Mouse (Mus musculus) CH12.LX (cell line): ENCODE results near the gene Podn. TPM values are rescaled to one million over a fixed set of nuclear protein-coding genes. Genes with fewer than 3 reads are reported as not detected.

ENCODE experiments used
- DNase-seq: peaks from one replicate; pipeline ENCODE4 v3.0.0-alpha.2; 2013; ENCODE audit errors: extremely low read depth
- H3K27ac ChIP-seq: 2 replicates; pipeline ENCODE4 v1.5.1; 2012; ENCODE audit warnings: low read depth, mild to moderate bottlenecking, control low read depth, moderate library complexity; ENCODE audit not compliant: insufficient read depth
- H3K27me3 ChIP-seq: replicated peaks from 2 replicates; pipeline ENCODE3; 2012; ENCODE audit warnings: inconsistent platforms
- H3K36me3 ChIP-seq, 2 experiments: replicated peaks in 1 of 2; 2 replicates each; pipeline versions ENCODE3 to v1.6.1; 2012; ENCODE audit warnings: inconsistent platforms in 1 of 2, low read length in 1 of 2, mild to moderate bottlenecking in 1 of 2, mixed read lengths in 1 of 2, moderate library complexity in 1 of 2; ENCODE audit not compliant: control insufficient read depth in 1 of 2, insufficient read depth in 1 of 2
- H3K4me1 ChIP-seq, 2 experiments: 2 replicates each; pipeline ENCODE4 v1.6.1; 2012; ENCODE audit warnings: inconsistent platforms in 1 of 2, moderate library complexity in 1 of 2; ENCODE audit not compliant: insufficient read depth in 2 of 2, control insufficient read depth in 1 of 2
- H3K4me2 ChIP-seq: 2 replicates; pipeline ENCODE4 v1.6.1; 2012; ENCODE audit warnings: low read depth, mild to moderate bottlenecking, control low read depth; ENCODE audit not compliant: poor library complexity, insufficient read depth, severe bottlenecking
- H3K4me3 ChIP-seq, 3 experiments: fragments of 150-350 bp in 1 of 3; sonication (generic) in 1 of 3; replicated peaks in 1 of 3; 2 replicates each; pipeline versions ENCODE3 to v1.5.1; 2011 to 2012; ENCODE audit warnings: low read depth in 2 of 3, low read length in 2 of 3, mild to moderate bottlenecking in 2 of 3, moderate library complexity in 2 of 3, control low read depth in 1 of 3, improper control_type of control experiment in 1 of 3, inconsistent platforms in 1 of 3, mixed read lengths in 1 of 3; ENCODE audit not compliant: poor library complexity in 1 of 3
- H3K79me2 ChIP-seq: replicated peaks from 2 replicates; pipeline ENCODE4 v1.6.1; 2012; ENCODE audit warnings: mild to moderate bottlenecking, moderate library complexity; ENCODE audit not compliant: control insufficient read depth, poor library complexity, insufficient read depth, severe bottlenecking; ENCODE audit errors: extremely low read depth
- H3K9ac ChIP-seq: 2 replicates; pipeline ENCODE4 v1.6.1; 2012; ENCODE audit warnings: low read depth, mild to moderate bottlenecking, control low read depth, moderate library complexity; ENCODE audit not compliant: insufficient read depth
- H3K9me3 ChIP-seq: replicated peaks from 2 replicates; pipeline ENCODE3; 2012; ENCODE audit warnings: low read length, inconsistent platforms, mixed read lengths
- BHLHE40 ChIP-seq: IDR thresholded peaks from 2 replicates; pipeline ENCODE4 v1.6.1; 2011; ENCODE audit warnings: mild to moderate bottlenecking, low read depth, low read length, improper control_type of control experiment
- CHD2 ChIP-seq: IDR thresholded peaks from 2 replicates; pipeline ENCODE4 v1.6.1; 2011; ENCODE audit warnings: low read length, improper control_type of control experiment
- GABPA ChIP-seq: IDR thresholded peaks from 2 replicates; pipeline ENCODE4 v1.6.1; 2012; ENCODE audit warnings: low read depth, low read length, improper control_type of control experiment, inconsistent platforms; ENCODE audit not compliant: insufficient replicate concordance
- HCFC1 ChIP-seq: IDR thresholded peaks from 2 replicates; pipeline ENCODE4 v1.6.1; 2012; ENCODE audit warnings: low read depth, mild to moderate bottlenecking, inconsistent platforms, low read length, improper control_type of control experiment
- JUN ChIP-seq: IDR thresholded peaks from 2 replicates; pipeline ENCODE4 v1.6.1; 2011; ENCODE audit warnings: low read depth, mild to moderate bottlenecking, low read length, improper control_type of control experiment, moderate library complexity; ENCODE audit not compliant: insufficient read depth
- JUND ChIP-seq: conservative IDR thresholded peaks from 2 replicates; pipeline ENCODE4 v1.6.1; 2011; ENCODE audit warnings: low read depth, low read length, improper control_type of control experiment
- MAFK ChIP-seq: IDR thresholded peaks from 2 replicates; pipeline ENCODE4 v1.6.1; 2011; ENCODE audit warnings: low read length, improper control_type of control experiment; ENCODE audit not compliant: insufficient replicate concordance
- MAX ChIP-seq: IDR thresholded peaks from 2 replicates; pipeline ENCODE4 v1.6.1; 2011; ENCODE audit warnings: low read length, improper control_type of control experiment
- MAZ ChIP-seq: IDR thresholded peaks from 2 replicates; pipeline ENCODE4 v1.6.1; 2012; ENCODE audit warnings: low read depth, mild to moderate bottlenecking, inconsistent platforms, low read length, improper control_type of control experiment, moderate library complexity
- MXI1 ChIP-seq: IDR thresholded peaks from 2 replicates; pipeline ENCODE4 v1.6.1; 2011; ENCODE audit warnings: mild to moderate bottlenecking, low read depth, low read length, improper control_type of control experiment
- MYC ChIP-seq: IDR thresholded peaks from 2 replicates; pipeline ENCODE4 v1.6.1; 2011; ENCODE audit warnings: low read depth, mild to moderate bottlenecking, improper control_type of control experiment, low read length
- NELFE ChIP-seq: IDR thresholded peaks from 2 replicates; pipeline ENCODE4 v1.6.1; 2011; ENCODE audit warnings: low read depth, low read length, improper control_type of control experiment
- NRF1 ChIP-seq: IDR thresholded peaks from 2 replicates; pipeline ENCODE4 v1.6.1; 2014; ENCODE audit warnings: low read depth, mild to moderate bottlenecking, inconsistent platforms, low read length, improper control_type of control experiment, moderate library complexity
- PAX5 ChIP-seq: IDR thresholded peaks from 2 replicates; pipeline ENCODE4 v1.6.1; 2012; ENCODE audit warnings: low read length, inconsistent platforms, mixed read lengths
- POLR2A ChIP-seq: IDR thresholded peaks from 2 replicates; pipeline ENCODE4 v1.6.1; 2011; ENCODE audit warnings: low read depth, mild to moderate bottlenecking, improper control_type of control experiment, low read length
- RCOR1 ChIP-seq: conservative IDR thresholded peaks from 2 replicates; pipeline ENCODE4 v1.6.1; 2012; ENCODE audit warnings: low read depth, mild to moderate bottlenecking, inconsistent platforms, low read length, improper control_type of control experiment
- SIN3A ChIP-seq: IDR thresholded peaks from 2 replicates; pipeline ENCODE4 v1.6.1; 2012; ENCODE audit warnings: low read length, improper control_type of control experiment, inconsistent platforms
- TBP ChIP-seq: conservative IDR thresholded peaks from 2 replicates; pipeline ENCODE4 v1.6.1; 2011; ENCODE audit warnings: low read depth, low read length, improper control_type of control experiment
- TCF12 ChIP-seq: IDR thresholded peaks from 2 replicates; pipeline ENCODE4 v1.6.1; 2014; ENCODE audit warnings: low read depth, mild to moderate bottlenecking, inconsistent platforms, low read length, improper control_type of control experiment
- USF1 ChIP-seq: IDR thresholded peaks from 2 replicates; pipeline ENCODE4 v1.6.1; 2014; ENCODE audit warnings: low read depth, mild to moderate bottlenecking, inconsistent platforms, low read length, improper control_type of control experiment
- USF2 ChIP-seq: conservative IDR thresholded peaks from 2 replicates; pipeline ENCODE4 v1.6.1; 2011; ENCODE audit warnings: low read depth, low read length, improper control_type of control experiment
- ZC3H11A ChIP-seq: IDR thresholded peaks from 2 replicates; pipeline ENCODE4 v1.6.1; 2012; ENCODE audit warnings: low read depth, mild to moderate bottlenecking, inconsistent platforms, low read length, improper control_type of control experiment
- ZMIZ1 ChIP-seq: IDR thresholded peaks from 2 replicates; pipeline ENCODE4 v1.6.1; 2012; ENCODE audit warnings: low read depth, mild to moderate bottlenecking, inconsistent platforms, low read length, improper control_type of control experiment
- ZNF384 ChIP-seq: IDR thresholded peaks from 2 replicates; pipeline ENCODE4 v1.6.1; 2012; ENCODE audit warnings: low read depth, low read length, improper control_type of control experiment, inconsistent platforms
- dilution Hi-C: fragments of 300-500 bp; cut with MboI; formaldehyde crosslinking; loops from 2 replicates; pipeline ENCODE4 v1.14.3; 2020; ENCODE audit warnings: low sequenced_read_pairs; ENCODE audit not compliant: extremely low pct_unique_long_range_greater_than_20kb, extremely low pct_ligation_motif_present
- in situ Hi-C: fragments of 300-500 bp; cut with MboI; formaldehyde crosslinking; loops from 3 replicates; pipeline ENCODE4 v1.14.3; 2019; ENCODE audit warnings: low sequenced_read_pairs, low pct_ligation_motif_present, low pct_unique_long_range_greater_than_20kb, mixed read lengths
- polyA plus RNA-seq: library from polyadenylated mRNA; unstranded; fragments of >175 nt; gene quantifications from 2 replicates; pipeline ENCODE4 v1.2.1, GENCODE M21; 2012; ENCODE audit warnings: low read depth; ENCODE audit not compliant: insufficient read length
- total RNA-seq, 2 experiments: library from RNA; depleted of rRNA; stranded (reverse); fragments of 300-350 nt in 1 of 2; fragments of >200 nt in 1 of 2; gene quantifications; 2 replicates each; pipeline ENCODE4 v1.2.3; 2012 to 2014

Gene Podn
- total and polyA plus RNA-seq, 3 experiments: 0.04 TPM; not detected in 2

GRCm38 (mm10) chr4:108057247-108057646 is 39.0 kb downstream of the Podn start:
- TF ChIP-seq MXI1: no peak
- no peak for TF ChIP-seq SIN3A
- no peak for TF ChIP-seq NRF1
- TF ChIP-seq NELFE: no peak
- TF ChIP-seq GABPA: no peak
- TF ChIP-seq POLR2A: no peak
- no peak for TF ChIP-seq MAX
- no peak for TF ChIP-seq CHD2
- no peak for TF ChIP-seq TBP
- no peak for TF ChIP-seq JUND
- no peak for TF ChIP-seq USF1
- no peak for TF ChIP-seq JUN
- TF ChIP-seq MAZ: no peak
- TF ChIP-seq RCOR1: no peak
- TF ChIP-seq ZMIZ1: no peak
- no peak for TF ChIP-seq BHLHE40
- no peak for TF ChIP-seq TCF12
- TF ChIP-seq, all 38 proteins: peak for 0
- Histone ChIP-seq H3K79me2 (no peaks in the 10 kb centered on the region), H3K4me1 (peaks cover 13 to 31% of the 10 kb centered on the region in 2 experiments), H3K9me3 (no peaks in the 10 kb centered on the region), H3K4me3 (no peak overlapping the region), H3K36me3 (peaks cover 24 to 79% of the 10 kb centered on the region in 2 experiments), H3K9ac (no peak overlapping the region), H3K27ac (no peak overlapping the region), H3K4me2 (no peak overlapping the region), H3K27me3 (no peaks in the 10 kb centered on the region)
- dilution Hi-C loops (no loop called here), in situ Hi-C loops (no loop called here)
- no peak for DNase-seq

GRCm38 (mm10) chr4:108055873-108056272 is 40.4 kb downstream of the Podn start:
- TF ChIP-seq NRF1 (no peak), GABPA (no peak), SIN3A (no peak), NELFE (no peak), PAX5 (no peak), HCFC1 (no peak), BHLHE40 (no peak), ZC3H11A (no peak), ZNF384 (no peak), MAFK (no peak), MYC (no peak), MAX (no peak), ZMIZ1 (no peak), USF2 (no peak)
- Histone ChIP-seq H3K36me3 (peaks cover 30 to 86% of the 10 kb centered on the region in 2 experiments), H3K4me1 (peaks cover 13 to 30% of the 10 kb centered on the region in 2 experiments), H3K79me2 (no peaks in the 10 kb centered on the region), H3K9me3 (no peaks in the 10 kb centered on the region), H3K4me2 (no peak overlapping the region), H3K27ac (no peak overlapping the region), H3K9ac (no peak overlapping the region), H3K27me3 (no peaks in the 10 kb centered on the region), H3K4me3 (no peak overlapping the region)
- in situ Hi-C loops: no loop called here
- dilution Hi-C loops: no loop called here
- no peak for DNase-seq
